Mouse (Mus musculus): Measurements from ENCODE around the gene Fam76b.
"Not testable (repeated sequence)": the region's sequence is repeated elsewhere in the genome, so short reads cannot be mapped to it uniquely, and the experiment has no call there.

GRCm38 (mm10) chr9:13790864-13791263 is 36.7 kb upstream of the Fam76b start:
- not testable (repeated sequence) for TF ChIP-seq CTCF (IDR thresholded peaks at IDR 0.05; ENCODE audit: control insufficient read depth, insufficient read depth, insufficient read length); MYOG (IDR thresholded peaks at IDR 0.05; ENCODE audit: control insufficient read depth, extremely low read depth, insufficient read length); MAX (IDR thresholded peaks at IDR 0.05)
